Mouse (Mus musculus) skeletal muscle tissue, postnatal 0 days (tissue): ENCODE results near the gene Olfr1461. TPM values are rescaled to one million over a fixed set of nuclear protein-coding genes. Genes with fewer than 3 reads are reported as not detected.

Source experiments
- polyA plus RNA-seq: library from polyadenylated mRNA; unstranded; fragments of >200 nt; fragmentation: Nextera tagmentation; extraction: Ambion mirVana; gene quantifications from 2 replicates; pipeline ENCODE4 v1.2.1, GENCODE M21; 2015

The Olfr1461 gene
- not detected in 2 replicates for polyA plus RNA-seq

GRCm38 (mm10) chr19:13162700-13163099 is at the start of gene Olfr1461:
Gene Olfr1461, plus strand, starts transcription at chr19:13163000.

GRCm38 (mm10) chr19:13149449-13149848 is 13.4 kb upstream of the Olfr1461 start, which contains the start of gene Olfr1459:
Gene Olfr1459, minus strand, starts transcription at chr19:13149549.

GRCm38 (mm10) chr19:13185434-13185833 is 22.6 kb downstream of the Olfr1461 start, which contains the start of gene Olfr1462:
Gene Olfr1462, plus strand, starts transcription at chr19:13185734.

Other genes with a start within 250 kb of the Olfr1461 start
- not detected in 2 replicates for gene Olfr1448, start 238.6 kb upstream of the Olfr1461 start, polyA plus RNA-seq
- not detected in 2 replicates for gene Olfr1449, start 232.2 kb upstream of the Olfr1461 start, polyA plus RNA-seq
- not detected in 2 replicates for gene Olfr1450, start 212.7 kb upstream of the Olfr1461 start, polyA plus RNA-seq
- not detected in 2 replicates for gene Olfr1451, start 168.0 kb upstream of the Olfr1461 start, polyA plus RNA-seq
- not detected in 2 replicates for gene Olfr1453, start 134.7 kb upstream of the Olfr1461 start, polyA plus RNA-seq
- not detected in 2 replicates for gene Olfr1454, start 102.4 kb upstream of the Olfr1461 start, polyA plus RNA-seq
- not detected in 2 replicates for gene Olfr1457, start 65.1 kb upstream of the Olfr1461 start, polyA plus RNA-seq
- gene Olfr1458, start 56.2 kb upstream of the Olfr1461 start, polyA plus RNA-seq = not detected in 2 replicates
- not detected in 2 replicates for gene Olfr1459, start 13.5 kb upstream of the Olfr1461 start, polyA plus RNA-seq
- not detected in 2 replicates for gene Olfr1462, start 22.7 kb downstream of the Olfr1461 start, polyA plus RNA-seq
- gene Olfr1463, start 68.3 kb downstream of the Olfr1461 start, polyA plus RNA-seq = not detected in 2 replicates
- gene Olfr1465, start 152.5 kb downstream of the Olfr1461 start, polyA plus RNA-seq = not detected in 2 replicates
- gene Olfr1466, start 175.9 kb downstream of the Olfr1461 start, polyA plus RNA-seq = not detected in 2 replicates
- not detected in 2 replicates for gene Olfr1467, start 199.2 kb downstream of the Olfr1461 start, polyA plus RNA-seq
- gene Olfr1469, start 244.8 kb downstream of the Olfr1461 start, polyA plus RNA-seq = not detected in 2 replicates